Mouse (Mus musculus) kidney, adult 2 months (tissue): ENCODE results near the gene Gm14406.

Source experiments
- CTCF ChIP-seq: fragments of 200-500 bp; conservative IDR thresholded peaks from 2 replicates; pipeline ENCODE4 v1.5.1; 2011; ENCODE audit warnings: low read depth, mild to moderate bottlenecking, control low read depth, low read length, moderate library complexity, mixed read lengths; ENCODE audit not compliant: insufficient read depth, insufficient read length
- POLR2A ChIP-seq: fragments of 200-500 bp; IDR thresholded peaks from one replicate; pipeline ENCODE4 v1.6.1; 2011; ENCODE audit warnings: low read depth, low read length, control low read depth

DNA sequence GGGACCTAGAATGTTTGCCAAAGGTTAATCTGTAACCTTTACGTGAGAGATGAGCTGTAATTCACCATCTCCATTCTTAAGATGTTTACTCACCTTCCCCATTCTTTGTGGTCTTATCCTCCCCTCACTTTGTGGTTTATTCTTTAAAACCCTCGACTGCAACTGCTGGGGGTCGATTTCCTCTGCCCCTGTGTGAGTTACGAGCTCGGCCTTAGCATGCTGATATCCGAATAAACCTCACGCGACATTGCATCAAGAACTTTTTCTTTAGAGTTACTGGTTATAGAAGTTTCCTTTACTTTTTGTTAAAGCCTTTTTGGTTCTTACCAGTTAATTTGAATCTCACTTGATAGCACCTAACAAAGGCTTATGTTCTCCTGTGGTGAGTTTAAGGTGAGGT, 58.0 kb downstream of the Gm14406 start:
- TF ChIP-seq CTCF (no peak), POLR2A (no peak)
